Mouse (Mus musculus) urinary bladder, postnatal 4 days (tissue): Measurements from ENCODE around the gene Sec16b.

Source experiments
- DNase-seq, 2 experiments: peaks; one replicate each; pipeline ENCODE4 v3.0.0; 2021 to 2022; ENCODE audit warnings: low spot score in 2 of 2

The Sec16b gene

DNA sequence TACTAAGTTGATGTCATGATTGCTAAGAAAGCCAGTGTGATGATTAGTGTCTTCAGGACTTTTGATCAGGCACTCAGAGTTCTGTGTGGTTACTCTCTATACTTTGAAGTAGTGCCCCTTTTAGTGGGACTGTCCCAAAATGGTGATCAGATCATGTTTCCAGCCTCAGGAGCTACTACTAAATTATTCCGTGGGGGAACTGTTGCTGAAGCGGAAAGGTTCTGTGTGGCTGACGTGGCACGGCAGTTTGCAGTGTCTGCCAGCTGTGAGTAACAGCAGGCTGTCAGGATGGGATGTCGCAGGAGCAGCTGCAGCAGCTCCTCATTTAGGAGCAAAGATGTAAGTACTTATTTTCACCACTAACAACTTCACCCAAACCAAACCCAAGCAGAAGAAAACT, at the start of gene Sec16b:
Sec16b (plus strand) TSS at position 207 of the 400 bp plus-strand sequence.
- DNase-seq: peak in 1 of 2 experiments; percentile 36

DNA sequence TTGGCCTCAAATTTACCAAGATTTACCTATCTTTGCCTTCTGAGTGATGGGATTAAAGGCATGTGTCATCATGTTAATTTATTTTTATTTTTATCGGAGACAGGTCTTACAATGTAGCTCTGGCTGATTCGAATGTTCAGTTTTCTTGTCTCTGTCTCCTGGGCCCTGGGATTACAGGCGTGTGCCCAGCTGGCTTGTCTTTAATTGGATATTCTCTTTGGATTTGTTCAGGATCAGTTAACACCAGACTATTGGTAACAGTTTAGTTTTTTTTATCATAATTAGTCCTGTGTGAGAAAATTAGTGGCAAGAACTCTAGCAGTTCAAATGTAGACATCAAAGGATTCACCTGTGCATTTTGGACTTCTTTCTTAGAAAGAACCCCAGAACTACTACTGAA, 48.7 kb upstream of the Sec16b start:
- DNase-seq: no peak

DNA sequence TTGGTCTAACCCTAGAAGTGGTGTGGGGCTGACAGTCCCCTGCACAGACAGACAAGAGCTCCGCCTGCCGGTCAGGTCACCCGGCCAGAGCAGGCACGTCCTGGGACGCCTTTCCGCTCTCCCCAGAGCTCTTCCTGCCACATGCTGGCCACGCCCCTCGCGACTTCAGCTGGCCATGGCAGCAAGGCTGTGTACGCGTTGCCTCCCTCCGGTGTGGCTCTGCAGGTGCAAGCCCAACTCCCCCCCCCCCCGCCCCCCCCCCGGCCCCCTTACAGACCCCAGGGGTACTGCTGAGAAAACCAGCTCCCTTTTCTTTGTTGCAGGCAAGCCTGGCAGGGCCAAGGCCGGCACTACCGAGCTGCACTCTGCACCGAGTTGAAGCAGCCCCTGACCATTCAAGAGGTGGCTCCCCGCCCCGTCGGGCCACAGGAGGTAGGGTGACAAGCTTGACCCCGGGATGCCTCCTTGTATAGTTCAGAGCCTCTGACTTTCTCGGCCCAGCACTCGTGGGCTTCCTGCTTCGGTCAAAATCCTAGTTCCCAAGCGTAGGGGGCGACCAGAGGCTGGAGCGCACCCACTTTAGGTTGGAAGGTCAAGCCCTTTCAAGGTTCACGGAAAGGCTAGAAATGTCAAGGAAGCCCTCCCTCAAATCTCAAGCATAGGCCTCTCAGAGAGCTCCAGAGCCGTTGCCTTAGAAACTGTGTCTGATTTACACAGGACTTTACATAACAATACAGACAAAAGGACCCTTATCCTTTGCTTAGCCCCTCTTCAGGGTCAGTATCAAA, 47.9 kb upstream of the Sec16b start, which contains the start of gene Cryzl2:
Cryzl2 (plus strand) TSS at position 157 of the 788 bp plus-strand sequence.
- DNase-seq: peak; percentile 66 to 84

DNA sequence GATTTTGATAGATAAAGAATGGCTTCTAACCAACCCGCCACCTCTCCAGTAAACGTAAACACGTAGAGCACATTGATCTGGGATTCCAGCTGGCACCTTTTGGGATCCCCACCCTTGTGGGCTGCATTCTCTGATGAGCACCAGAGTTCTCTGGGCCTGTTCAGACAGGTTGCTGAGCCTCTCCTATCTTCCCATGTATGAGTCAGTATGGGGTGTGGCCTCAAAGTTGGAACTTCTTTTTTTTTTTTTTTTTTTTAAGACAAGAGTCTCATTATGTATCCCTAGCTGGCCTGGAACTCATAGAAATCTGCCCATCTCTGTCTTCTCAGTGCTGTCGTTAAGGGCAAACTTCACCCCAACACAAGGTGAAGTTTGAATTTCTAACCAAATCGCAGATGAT, 46.6 kb upstream of the Sec16b start:
- DNase-seq: no peak

DNA sequence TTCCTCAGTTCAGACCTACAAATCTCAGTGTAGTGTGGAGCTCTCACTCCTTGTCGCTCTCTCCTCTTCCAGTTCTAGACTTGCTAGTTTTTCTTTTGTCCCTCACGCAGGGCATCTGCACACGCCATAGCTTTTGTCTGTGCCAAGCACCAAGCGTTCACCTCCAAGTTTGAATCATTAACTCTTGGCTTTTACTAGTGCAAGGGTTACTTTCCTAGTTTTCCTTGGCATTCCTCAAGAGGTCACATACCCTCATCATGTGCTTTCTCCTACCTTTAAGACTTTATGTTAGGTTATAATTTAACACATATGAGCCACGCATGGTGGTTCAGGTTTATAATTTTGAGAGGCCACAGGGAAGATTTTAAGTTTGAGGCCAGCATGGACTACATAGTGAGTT, 45.3 kb upstream of the Sec16b start:
- DNase-seq: no peak

DNA sequence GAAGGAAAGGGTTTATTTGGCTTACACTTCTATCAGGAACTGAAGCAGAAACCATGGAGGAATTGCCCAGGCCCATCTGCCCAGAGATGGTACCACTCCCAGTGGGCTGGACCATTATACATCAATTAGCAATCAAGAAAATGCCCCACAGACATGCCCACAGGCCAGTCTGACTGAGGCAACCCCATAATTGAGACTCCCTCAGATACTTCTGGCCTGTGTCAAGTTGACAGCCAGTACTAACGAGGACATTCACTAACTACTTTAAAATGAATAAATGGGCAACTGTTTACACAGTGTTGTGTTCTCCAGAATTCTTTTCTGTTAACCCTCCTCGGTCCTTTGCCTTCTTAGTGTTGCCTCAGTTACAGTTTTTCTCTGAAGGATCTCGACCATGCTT, 44.2 kb upstream of the Sec16b start:
- DNase-seq: no peak

DNA sequence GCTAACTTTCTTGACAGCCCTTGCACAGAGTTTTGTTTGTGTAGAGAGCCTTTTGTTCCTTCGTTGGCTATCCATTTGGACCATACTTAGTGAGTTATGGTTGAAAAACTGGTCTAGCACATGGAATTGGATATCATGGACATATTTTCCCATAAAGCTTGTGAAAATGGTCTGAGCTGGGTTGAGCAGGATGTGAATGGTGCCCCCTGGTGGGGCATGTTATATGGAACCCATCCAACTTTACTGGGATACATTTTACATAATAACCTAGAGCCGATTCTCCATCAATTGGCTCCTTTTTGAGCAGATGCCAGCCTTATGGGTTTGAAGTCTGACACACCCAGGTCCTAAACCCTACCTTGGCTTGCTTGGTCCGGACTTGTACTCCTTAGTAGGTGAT, 41.3 kb upstream of the Sec16b start:
- no peak for DNase-seq

DNA sequence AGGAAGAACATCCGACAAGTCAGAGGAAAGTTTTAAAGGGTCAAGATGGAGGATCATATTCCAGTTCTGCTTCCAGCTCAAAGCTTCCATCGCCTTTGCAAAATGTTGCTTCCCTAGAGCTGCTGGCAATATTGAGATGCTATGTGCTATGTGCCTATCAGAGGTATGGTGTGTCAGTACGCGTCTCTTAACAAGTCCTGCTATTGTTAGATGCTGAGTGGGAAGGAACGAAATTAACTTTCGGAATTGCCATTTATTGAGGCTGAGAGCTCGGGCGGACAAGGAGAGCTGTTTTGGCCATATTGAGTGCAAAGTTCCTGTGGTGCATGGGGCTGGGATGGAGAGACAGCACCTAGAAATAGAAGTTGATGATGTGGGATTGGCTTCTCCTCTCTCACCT, 38.7 kb upstream of the Sec16b start:
- no peak for DNase-seq

DNA sequence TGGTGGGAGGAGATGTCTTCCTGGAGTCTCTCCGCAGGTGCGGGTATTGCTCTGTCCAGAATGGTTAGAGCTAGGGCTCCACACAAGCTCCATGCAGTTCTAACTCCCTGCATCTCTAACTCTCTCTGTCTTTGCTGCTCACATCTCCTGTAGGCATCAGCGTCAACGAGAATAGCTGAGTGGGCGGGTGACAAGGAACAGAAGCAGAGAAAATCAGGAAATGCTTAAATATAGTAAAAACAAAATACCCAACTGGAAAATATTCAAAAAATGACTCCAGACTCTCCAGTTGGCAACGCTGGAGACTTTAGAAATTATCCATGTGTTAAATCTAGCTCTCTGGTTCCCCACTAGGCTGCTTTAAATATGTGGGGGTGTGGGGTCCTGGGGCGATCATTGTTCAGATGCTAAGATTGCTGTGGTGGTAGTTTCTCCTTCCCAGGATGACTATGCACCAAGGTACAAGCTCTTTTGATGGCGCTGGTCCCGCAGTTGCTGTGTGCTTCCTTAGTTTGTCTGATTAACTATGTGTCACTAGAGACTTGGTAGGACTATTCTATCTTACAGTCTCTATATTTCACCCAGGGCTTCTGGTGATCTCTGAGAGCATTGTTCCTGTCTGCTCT, 35.7 kb upstream of the Sec16b start:
- DNase-seq: no peak

DNA sequence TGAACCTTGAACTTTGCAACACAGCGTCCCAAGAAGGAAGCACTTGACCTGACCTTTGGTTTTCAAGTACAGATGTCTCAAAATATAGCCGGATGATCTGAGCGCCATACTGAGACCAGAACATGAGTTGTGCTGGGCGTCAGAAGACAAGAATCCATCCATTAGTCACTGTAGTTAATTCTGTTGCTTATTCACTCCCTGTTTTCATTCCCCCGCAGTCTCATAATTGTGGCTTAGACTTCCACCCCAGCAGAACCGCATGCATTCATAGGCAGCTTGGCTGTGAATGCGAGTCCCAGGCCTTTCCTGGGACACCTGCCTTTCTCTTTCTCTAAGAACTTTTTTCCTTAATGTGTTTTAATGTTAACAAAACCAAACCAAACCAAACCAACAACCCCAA, 33.8 kb upstream of the Sec16b start:
- DNase-seq: no peak

DNA sequence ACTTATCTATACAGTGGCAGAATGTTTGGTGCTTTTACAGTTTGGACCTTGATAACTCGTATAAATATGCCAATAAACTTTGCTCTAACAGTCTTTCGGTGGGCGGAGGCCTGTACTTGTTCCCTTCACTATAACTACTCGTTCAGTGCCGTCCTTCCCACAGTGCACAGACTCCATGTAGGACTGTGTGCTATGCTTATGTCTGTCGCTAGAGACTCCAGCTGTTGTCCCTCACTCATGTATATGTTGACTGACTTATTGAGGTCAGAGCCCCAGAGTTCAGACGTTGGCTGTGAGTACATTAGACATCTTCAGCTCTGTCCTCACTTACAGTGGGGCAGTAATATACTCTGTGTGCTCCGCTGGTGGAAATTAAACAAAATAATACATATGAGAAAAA, 31.7 kb upstream of the Sec16b start:
- no peak for DNase-seq

DNA sequence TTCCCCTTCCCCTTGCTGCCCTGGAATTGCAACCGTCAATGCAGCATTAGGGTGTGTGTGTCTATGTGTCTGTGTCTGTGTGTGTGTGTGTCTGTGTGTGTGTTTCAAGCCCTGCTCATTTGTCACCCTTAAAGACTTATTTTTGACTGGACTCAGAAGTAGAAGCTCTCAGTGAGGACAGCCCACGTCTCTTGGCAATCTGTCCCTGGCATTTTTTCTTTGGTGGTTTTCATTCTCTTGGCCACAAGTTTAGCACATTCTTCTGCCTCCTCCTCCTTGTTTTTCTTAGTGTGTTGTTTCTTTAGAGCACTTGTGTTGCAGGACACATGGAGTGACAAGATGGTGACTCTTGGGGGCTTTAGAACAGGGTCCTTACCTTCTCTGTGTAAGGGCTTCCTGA, 30.3 kb upstream of the Sec16b start:
- no peak for DNase-seq

DNA sequence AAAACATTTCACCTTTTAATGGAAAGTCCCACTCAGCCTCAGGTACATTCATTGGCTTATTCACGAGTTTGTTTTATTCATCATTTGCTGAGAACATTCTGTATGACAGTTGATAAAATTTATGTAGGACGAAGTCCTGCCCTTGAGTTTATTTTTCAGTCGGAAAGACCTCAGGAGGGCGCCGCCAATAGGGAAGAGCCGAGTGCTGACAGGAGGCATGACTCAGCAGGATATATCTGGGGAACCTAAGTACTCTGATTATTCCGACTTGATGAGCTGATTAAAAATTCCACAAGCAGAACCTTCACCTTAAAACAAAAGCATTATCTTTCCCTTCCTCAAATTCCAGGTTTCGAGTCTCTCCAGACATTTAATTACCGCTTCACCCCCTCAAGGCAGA, 26.4 kb upstream of the Sec16b start:
- no peak for DNase-seq

DNA sequence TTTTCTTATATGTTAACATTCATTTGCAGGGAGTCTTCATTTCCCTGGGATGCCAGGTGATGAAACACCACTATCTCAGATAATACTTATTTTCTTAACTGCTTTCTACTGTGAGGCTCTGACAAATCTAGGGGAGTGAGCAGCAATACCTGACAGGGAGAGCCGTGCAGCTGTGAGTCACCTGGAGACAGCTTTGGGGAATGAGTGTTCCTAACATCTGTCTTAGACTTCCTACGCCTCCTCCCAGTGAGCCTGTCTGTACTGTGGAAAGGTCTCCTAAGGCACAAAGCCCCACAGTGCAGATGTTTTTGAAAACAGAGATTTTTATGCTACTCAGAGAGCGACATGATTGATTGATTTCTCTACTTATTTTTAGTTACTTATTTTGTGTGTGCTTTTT, 25.6 kb upstream of the Sec16b start:
- no peak for DNase-seq

DNA sequence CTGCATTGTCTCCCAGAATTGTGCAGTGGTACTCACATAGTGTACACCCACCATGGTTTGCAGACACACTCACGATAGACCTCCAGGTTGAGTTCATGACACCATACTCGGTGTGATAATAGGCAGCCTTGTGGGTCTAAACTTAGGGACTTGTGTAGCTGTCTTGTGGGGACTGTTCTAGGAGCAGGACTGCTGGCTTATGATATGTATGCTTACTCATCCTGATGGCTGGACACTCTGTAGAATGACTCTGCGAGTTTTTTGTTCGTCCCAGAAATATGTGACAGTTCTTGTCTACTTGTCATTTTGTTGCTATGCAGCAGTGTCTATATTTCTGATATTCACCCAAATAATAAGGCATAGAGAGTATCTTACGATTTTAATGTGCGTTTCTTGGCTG, 24.9 kb upstream of the Sec16b start:
- no peak for DNase-seq

DNA sequence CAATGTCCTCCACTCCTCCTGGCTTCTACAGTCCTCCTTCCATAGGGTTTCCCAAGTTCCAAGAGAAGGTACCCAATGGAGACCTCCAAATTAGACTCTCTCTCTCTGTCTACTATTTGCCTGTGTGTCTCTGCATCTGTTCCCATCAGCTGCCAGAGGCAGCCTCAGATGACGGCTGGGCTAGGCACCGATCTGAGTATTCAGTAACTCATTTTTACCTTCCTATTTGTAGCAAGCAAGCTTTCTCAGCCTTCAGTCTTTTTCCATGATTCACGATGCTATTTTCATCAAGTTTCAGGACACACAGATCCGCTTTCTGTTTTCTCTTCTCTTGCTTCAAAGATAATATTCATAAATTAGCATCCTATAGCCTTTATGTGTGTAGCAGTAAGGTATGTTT, 22.4 kb upstream of the Sec16b start:
- DNase-seq: no peak

DNA sequence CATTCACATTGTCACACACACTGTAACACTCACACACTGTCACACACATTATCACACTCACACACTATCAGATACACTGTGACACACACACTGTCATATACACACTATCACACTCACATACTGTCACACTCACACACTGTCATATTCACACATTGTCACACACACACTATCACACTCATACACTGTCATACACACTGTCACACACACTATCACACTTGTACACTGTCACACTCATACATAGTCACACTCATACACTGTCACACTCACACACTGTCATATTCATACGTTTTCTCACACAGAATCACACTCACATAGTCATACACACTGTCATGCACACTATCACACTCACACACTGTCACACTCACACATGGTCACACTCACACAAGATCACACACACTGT, 5.9 kb upstream of the Sec16b start:
- DNase-seq: no peak

DNA sequence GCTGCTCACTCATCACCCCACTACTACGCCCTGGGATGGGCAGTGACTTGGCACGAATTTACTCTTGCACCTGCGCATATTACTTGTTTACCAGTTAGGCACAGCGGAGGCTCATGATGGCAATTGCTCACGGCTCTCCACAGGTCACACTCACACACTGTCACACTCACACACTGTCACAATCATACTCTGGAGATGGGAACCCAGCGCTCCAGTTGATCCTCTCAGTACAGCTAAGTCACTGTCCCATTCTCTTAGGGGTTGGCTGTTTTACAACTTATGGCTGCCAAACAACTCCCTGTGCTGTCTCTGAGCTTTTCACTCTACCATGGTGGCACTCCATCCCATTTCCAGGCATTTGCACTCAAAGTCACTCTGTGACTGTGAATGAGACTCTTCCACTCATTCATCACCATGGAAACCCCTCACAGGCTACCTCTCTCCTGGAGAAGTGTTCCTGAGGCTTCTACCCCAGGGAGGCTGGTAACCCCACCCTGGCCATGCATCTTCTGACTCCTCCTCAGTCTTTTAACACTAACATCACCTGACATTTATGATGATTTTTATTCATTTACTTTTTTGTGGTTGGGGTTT, 5.1 kb upstream of the Sec16b start:
- DNase-seq: no peak

DNA sequence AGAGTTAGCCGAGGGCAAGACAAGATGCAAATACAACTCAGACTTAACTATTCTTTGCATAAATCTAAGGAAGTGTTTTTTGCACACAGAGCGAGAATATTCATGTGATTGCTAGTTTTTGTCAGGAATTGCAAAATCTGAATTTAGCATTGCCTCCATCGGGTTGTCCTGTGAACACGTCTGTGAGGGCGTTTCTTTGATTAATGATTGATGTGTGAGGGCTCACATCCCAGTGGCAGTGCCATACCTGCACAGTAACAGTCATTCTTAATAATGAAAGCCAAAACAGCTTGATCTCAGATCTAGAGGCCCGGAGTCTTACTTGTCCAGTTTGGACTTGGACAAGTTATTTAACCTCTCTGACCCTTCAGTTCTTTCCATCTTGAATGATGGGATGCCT, 3.5 kb upstream of the Sec16b start:
- no peak for DNase-seq

DNA sequence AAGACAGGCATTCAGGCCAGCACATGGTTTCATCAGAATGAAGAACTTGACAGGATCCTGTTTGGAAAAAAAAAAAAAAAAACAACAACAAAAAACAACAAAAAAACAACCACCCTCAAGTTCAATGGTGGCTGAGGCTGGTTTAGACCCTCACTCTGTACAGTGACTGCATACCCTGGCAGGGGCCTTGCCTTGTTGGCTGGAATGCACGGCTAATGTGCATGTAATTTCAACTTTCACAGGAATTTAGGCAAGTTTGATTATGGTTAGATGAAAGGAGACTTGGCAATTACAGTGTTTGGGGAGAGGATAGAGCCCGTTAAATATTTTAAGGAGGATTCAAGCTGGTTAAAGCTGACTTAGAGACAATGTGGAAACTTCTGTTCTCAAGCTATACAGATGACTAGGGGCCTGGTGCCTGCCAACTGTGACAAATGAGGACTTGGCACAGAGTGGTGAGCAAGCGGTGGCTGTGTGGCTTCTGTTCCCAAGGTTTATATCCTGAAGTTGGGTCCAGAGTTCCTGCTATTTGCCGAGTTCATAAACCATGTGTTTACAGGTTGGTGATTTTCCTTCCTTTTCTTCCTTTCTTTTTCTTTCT, 567 bp downstream of the Sec16b start:
- DNase-seq: no peak

DNA sequence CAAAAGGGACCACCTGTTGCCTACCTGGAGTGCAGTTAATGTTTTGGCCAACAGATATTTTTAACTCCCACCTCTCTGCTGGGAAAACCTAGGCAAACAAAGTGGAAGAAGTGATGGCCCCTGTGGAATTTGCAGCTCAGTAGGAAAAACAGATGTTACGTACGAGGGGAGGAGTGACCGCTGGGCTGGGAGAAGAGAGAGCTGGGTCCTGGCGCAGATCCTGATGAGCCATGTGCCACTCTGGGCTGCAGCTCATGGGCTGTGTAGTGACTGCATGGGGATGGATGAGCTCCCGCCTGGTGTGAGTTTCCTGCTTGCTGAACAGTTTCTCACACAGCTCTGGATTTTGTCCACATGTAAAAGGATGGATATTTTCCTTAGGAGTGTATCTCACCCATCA, 1.3 kb downstream of the Sec16b start:
- DNase-seq: no peak

DNA sequence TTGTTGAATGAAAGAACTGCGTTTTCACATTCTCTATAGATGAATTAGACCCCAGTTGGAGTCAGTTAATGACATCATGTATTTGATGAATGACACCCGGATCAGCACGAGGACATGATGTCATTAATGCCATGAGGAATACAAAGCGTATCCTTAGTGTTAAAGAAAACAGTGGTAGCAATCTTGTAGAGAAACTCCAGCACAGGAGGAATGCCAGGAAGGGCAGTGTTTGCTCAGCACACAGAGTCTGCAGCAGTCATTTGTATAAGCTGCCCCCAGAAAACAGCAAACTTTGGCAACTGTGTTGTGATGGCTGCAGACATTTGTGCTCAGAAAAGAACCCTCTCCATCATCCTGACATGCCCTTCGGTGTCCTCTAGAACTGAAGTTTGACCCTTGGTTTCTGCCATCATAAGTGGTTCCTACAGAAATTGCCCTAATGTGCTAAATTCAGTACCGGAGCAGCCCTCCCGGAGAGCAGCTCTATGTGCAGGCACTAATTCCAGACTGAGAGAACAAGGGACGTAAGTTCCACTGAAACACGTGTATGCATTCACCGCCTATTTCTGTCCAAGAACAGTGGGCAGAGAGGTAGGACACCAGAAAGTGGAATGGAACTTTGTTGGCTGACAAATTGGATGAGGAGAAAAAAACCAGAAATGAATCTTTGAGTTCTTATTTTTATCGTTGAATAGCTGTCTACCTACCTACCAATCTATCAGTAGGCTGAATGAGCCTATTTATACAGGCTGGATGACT, 6.3 kb downstream of the Sec16b start:
- DNase-seq: no peak
